Mouse (Mus musculus): ENCODE results near the gene Gabbr2. TPM values are rescaled to one million over a fixed set of nuclear protein-coding genes. Genes with fewer than 3 reads are reported as not detected.
A peak's percentile ranks its signal among the peaks of the same experiment; 100 is the strongest.
"Not testable (repeated sequence)": the region's sequence is repeated elsewhere in the genome, so short reads cannot be mapped to it uniquely, and the experiment has no call there.

Gene Gabbr2
- polyA plus RNA-seq, 1 experiment from 2014 or later, result 0.05 TPM

- Histone ChIP-seq H3K36me3 (no peaks in the 10 kb centered on the region), H3K9me3 (no peaks in the 10 kb centered on the region), H3K27me3 (peaks cover 18% of the 10 kb centered on the region), H3K4me3 (no peak overlapping the region), H3K4me1 (peaks cover under 1% of the 10 kb centered on the region; the same call in 1 of the 2 replicates), H3K27ac (no peak overlapping the region), H3K9ac (no peak overlapping the region), H3K4me2 (no peak overlapping the region)
- WGBS, result 69% methylated on average over 2 of the region's 2 CpGs
- no peak for ATAC-seq (ENCODE audit: insufficient number of reproducible peaks, low FRiP score, low TSS enrichment, low read depth)
These were observed 335.7 kb downstream of the Gabbr2 start for GRCm38 (mm10) chr4:46655956-46656355.

DNA sequence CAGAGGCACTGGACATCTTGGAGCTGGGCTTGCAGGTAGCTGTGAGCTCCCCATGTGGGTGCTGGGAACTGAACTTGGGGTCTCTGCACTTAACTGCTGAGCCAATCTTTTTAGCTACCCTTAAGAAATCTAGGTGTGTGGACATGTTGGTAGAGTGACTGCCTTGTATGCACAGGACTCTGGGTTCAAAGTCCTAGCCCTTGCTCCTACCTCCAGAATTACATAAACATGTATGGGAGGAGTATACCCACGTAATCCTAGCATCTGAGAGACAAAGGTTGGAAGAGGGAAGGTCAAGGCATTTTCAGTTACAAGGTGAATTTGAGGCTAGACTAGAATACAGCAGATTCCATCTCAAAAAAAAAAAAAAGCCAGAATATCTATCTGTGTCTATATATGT lies 336.4 kb downstream of the Gabbr2 start:
- Histone ChIP-seq H3K9ac (no peak overlapping the region), H3K4me1 (peaks cover 4% of the 10 kb centered on the region; the same call in 1 of the 2 replicates), H3K36me3 (no peaks in the 10 kb centered on the region), H3K27ac (no peak overlapping the region), H3K4me2 (no peak overlapping the region), H3K27me3 (peaks cover 20% of the 10 kb centered on the region), H3K4me3 (no peak overlapping the region), H3K9me3 (no peaks in the 10 kb centered on the region)
- ATAC-seq (ENCODE audit: insufficient number of reproducible peaks, low FRiP score, low TSS enrichment, low read depth), result no peak
- WGBS, result 49% methylated on average over 1 of the region's 1 CpGs

DNA sequence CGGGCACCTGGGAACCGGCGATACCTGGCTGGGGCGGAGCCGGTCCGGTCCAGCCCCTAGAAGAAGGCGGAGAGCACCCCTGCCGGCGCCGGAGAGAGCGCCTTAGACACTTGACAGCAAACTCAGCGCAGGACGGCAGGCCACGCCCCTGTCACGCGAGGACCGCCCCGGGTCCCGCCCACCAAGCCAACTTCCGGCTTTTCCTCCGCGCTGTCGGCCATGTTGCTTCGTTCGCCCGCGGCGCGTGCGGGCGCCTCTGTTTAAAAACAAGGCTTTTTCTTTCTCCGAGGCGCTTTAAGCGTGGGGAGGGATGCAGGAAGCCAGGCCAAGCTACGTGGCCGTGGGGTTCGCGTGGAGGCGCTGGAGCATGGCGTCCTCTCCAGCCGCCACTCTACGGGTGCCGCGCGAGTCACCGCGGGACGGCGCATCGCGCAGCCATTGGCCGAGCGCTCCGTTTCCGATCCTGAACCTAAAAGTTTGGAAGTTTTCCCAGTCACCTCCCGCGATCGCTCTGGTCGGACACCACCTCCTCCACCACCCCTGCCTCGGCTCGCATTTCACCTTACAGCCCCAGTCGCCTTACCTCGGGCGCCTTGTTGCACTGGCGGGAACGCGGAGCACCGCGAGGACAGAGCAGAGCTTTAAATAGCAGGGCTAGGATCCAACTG lies 341.5 kb downstream of the Gabbr2 start, which contains the start of gene Tbc1d2:
TSS of gene Tbc1d2 (minus strand) at position 124 of the 668 bp plus-strand sequence.
- under 1% methylated on average over 69 of the region's 69 CpGs for WGBS
- H3K4me2 ChIP-seq, result peak within 1 kb of the TSS; percentile 93
- H3K4me1 ChIP-seq, result peaks cover 8% of the 10 kb centered on the region
- no peaks in the 10 kb centered on the region for H3K9me3 ChIP-seq
- peak; percentile 91 for ATAC-seq (ENCODE audit: insufficient number of reproducible peaks, low FRiP score, low TSS enrichment, low read depth)
- H3K27me3 ChIP-seq, result peaks cover 32% of the 10 kb centered on the region
- H3K27ac ChIP-seq, result peak within 1 kb of the TSS; percentile 90
- H3K36me3 ChIP-seq, result no peaks in the 10 kb centered on the region
- peak within 1 kb of the TSS; percentile 73 for H3K4me3 ChIP-seq
- peak within 1 kb of the TSS; percentile 48 for H3K9ac ChIP-seq

DNA sequence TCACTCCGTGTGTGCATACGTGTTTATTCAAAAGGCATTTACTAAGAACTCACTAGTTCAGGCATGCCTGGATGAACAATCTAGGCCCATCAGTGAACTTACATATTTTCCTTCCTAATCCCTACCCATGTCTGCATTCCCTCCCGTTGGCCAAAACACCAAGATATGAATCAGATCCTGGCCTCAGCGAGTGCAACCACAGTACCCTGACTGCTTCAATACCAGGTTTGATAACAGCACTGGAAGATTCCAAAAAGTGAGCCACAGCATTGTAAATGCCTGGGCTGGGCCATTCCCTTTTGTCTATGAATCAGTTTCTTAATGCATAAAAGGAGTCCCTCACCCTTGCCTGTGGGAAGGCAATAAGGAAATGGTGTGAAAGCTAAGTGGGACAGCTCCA lies 342.5 kb downstream of the Gabbr2 start:
- H3K4me2 ChIP-seq, result peak overlapping the region; percentile 93
- H3K27ac ChIP-seq, result no peak overlapping the region
- peaks cover 8% of the 10 kb centered on the region for H3K4me1 ChIP-seq
- ATAC-seq (ENCODE audit: insufficient number of reproducible peaks, low FRiP score, low TSS enrichment, low read depth), result no peak
- WGBS, result 48% methylated on average over 4 of the region's 4 CpGs
- no peaks in the 10 kb centered on the region for H3K36me3 ChIP-seq
- no peaks in the 10 kb centered on the region for H3K9me3 ChIP-seq
- peaks cover 32% of the 10 kb centered on the region for H3K27me3 ChIP-seq
- H3K4me3 ChIP-seq, result peak overlapping the region; percentile 73
- no peak overlapping the region for H3K9ac ChIP-seq

GRCm38 (mm10) chr4:46643676-46644112 lies 348.0 kb downstream of the Gabbr2 start:
- ATAC-seq (ENCODE audit: insufficient number of reproducible peaks, low FRiP score, low TSS enrichment, low read depth), result no peak

DNA sequence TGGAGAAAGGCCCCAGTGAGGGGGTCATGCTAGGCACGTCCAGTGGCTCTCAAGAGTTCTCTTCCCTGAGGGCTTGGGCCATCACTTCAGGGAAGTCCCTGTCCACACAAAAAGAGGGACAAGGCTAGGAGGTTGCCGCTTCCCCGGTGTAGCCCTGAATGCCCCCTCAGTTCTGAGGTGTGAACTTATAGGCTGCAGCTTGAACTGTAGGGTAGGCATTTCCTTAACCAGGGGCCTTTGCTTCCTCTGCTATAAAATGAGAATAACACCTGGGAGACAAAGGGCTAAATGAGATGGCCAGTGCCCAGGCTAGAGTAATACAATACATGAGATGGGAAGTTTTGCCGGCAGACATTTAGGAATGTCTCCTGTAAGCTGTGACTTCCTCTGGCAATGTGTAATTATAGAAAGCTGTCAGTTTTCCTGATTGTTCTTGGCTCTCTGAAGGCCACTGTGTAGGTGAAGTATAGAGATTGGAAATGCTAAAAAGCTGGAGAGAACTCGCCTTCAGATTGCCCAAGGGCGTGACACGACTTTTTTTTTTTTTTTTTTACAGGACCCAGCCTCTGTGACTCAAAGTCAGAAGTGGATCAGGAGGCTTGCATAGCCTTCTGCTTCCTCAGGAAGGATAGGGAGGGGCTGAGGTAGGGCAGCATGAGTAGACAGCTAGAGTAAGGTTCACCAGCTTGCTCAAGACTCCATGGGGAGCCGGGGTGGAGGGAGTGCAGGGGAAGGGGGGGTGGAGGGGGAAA lies 348.6 kb downstream of the Gabbr2 start:
- no peak overlapping the region for H3K4me2 ChIP-seq
- 0 out of 2 replicates have a peak, but pooled peaks cover 3% of the 10 kb centered on the region for H3K4me1 ChIP-seq
- H3K27ac ChIP-seq, result peak overlapping the region; percentile 54
- no peaks in the 10 kb centered on the region for H3K36me3 ChIP-seq
- H3K4me3 ChIP-seq, result no peak overlapping the region
- ATAC-seq (ENCODE audit: insufficient number of reproducible peaks, low FRiP score, low TSS enrichment, low read depth), result peak; percentile 31
- no peaks in the 10 kb centered on the region for H3K9me3 ChIP-seq
- H3K27me3 ChIP-seq, result peaks cover 2% of the 10 kb centered on the region; the same call in 1 of the 2 replicates
- H3K9ac ChIP-seq, result no peak overlapping the region
- WGBS, result 58% methylated on average over 8 of the region's 8 CpGs

More at GRCm38 (mm10) chr4:46643676-46644112, 348.0 kb downstream of the Gabbr2 start:
- Histone ChIP-seq H3K27ac (peak overlapping the region; percentile 54), H3K36me3 (no peaks in the 10 kb centered on the region), H3K4me1 (0 out of 2 replicates have a peak, but pooled peaks cover 3% of the 10 kb centered on the region), H3K4me2 (no peak overlapping the region), H3K9ac (no peak overlapping the region), H3K4me3 (no peak overlapping the region), H3K27me3 (peaks cover 5% of the 10 kb centered on the region), H3K9me3 (no peaks in the 10 kb centered on the region)
- WGBS, result 81% methylated on average over 8 of the region's 8 CpGs

DNA sequence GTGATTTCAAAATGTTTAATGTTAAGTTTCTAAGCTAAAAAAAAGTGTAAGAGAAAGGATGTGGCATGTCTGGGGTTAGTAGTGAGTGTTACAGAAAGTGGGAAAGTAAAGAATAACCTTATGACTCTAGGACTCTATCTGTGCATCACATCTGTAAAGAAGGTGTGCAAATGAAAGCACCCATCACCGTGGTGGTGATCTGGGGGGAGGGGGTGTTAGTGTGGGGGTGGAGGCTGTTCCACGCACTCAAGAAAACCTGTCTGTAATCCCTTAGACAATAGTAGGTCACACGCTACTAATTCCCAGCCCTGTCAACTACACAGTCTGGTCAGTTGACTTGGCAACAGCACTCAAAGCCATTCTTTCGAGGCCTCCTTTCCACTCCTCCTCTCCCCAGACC lies 350.4 kb downstream of the Gabbr2 start:
- Histone ChIP-seq H3K9me3 (no peaks in the 10 kb centered on the region), H3K9ac (no peak overlapping the region), H3K27me3 (no peaks in the 10 kb centered on the region), H3K27ac (no peak overlapping the region), H3K4me1 (0 out of 2 replicates have a peak, but pooled peaks cover 3% of the 10 kb centered on the region), H3K36me3 (no peaks in the 10 kb centered on the region), H3K4me2 (no peak overlapping the region), H3K4me3 (no peak overlapping the region)
- 74% methylated on average over 4 of the region's 4 CpGs for WGBS
- ATAC-seq (ENCODE audit: insufficient number of reproducible peaks, low FRiP score, low TSS enrichment, low read depth), result no peak

GRCm38 (mm10) chr4:46639866-46640265 lies 351.8 kb downstream of the Gabbr2 start:
- Histone ChIP-seq H3K27ac (no peak overlapping the region), H3K36me3 (no peaks in the 10 kb centered on the region), H3K4me3 (no peak overlapping the region), H3K9ac (no peak overlapping the region), H3K9me3 (no peaks in the 10 kb centered on the region), H3K4me2 (no peak overlapping the region), H3K27me3 (no peaks in the 10 kb centered on the region), H3K4me1 (0 out of 2 replicates have a peak, but pooled peaks cover 3% of the 10 kb centered on the region)
- 64% methylated on average over 8 of the region's 8 CpGs for WGBS
- no peak for ATAC-seq (ENCODE audit: insufficient number of reproducible peaks, low FRiP score, low TSS enrichment, low read depth)

GRCm38 (mm10) chr4:46637250-46637649 lies 354.4 kb downstream of the Gabbr2 start:
- H3K4me1 ChIP-seq; H3K36me3 ChIP-seq; H3K4me3 ChIP-seq; H3K27ac ChIP-seq; H3K4me2 ChIP-seq; H3K9me3 ChIP-seq; H3K27me3 ChIP-seq; H3K9ac ChIP-seq; ATAC-seq (ENCODE audit: insufficient number of reproducible peaks, low FRiP score, low TSS enrichment, low read depth): not testable (repeated sequence)
- WGBS, result 89% methylated on average over 10 of the region's 10 CpGs

DNA sequence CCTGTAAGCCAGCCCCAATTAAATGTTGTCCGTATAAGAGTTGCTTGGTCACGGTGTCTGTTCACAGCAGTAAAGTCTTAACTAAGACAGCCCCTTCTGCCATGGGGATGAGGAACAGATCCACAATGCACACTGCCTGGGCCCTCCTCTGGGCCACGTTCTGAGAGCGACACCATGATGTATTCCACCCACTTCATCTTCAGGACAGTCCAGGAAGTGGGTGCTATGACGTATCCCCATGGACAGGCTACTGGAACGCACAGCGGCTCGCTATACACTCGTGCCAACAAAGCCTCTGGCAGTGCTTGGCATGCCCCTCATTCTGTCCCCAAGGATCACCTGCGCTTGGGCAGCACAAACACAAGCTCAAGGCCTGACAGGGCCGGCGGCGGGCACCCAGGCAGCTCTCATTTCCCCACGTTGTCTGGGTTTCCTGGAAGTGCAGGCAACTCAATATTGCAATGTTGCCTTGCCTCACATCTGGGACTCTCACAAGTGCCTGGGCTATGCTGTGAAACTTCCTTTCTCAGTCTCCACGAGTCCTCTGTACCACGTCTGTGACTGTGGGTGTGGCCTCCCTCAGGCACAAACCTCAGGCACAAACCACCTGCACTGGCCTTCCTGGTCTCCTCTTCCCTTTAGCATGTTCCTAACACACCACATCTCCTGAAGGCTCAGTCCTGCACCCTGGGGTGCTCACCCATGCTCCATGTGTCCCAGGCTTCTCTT lies 355.8 kb downstream of the Gabbr2 start:
- Histone ChIP-seq H3K4me2 (no peak overlapping the region), H3K27me3 (no peaks in the 10 kb centered on the region), H3K4me3 (no peak overlapping the region), H3K36me3 (no peaks in the 10 kb centered on the region), H3K9me3 (no peaks in the 10 kb centered on the region), H3K4me1 (no peaks in the 10 kb centered on the region), H3K27ac (no peak overlapping the region), H3K9ac (no peak overlapping the region)
- WGBS, result 80% methylated on average over 16 of the region's 16 CpGs
- ATAC-seq (ENCODE audit: insufficient number of reproducible peaks, low FRiP score, low TSS enrichment, low read depth), result peak; percentile 30; the same call in 1 of the 2 replicates

- Histone ChIP-seq H3K27me3 (no peaks in the 10 kb centered on the region), H3K36me3 (no peaks in the 10 kb centered on the region), H3K27ac (no peak overlapping the region), H3K4me2 (no peak overlapping the region), H3K4me3 (no peak overlapping the region), H3K9ac (no peak overlapping the region), H3K9me3 (no peaks in the 10 kb centered on the region), H3K4me1 (0 out of 2 replicates have a peak, but pooled peaks cover 2% of the 10 kb centered on the region)
- 64% methylated on average over 6 of the region's 6 CpGs for WGBS
- no peak for ATAC-seq (ENCODE audit: insufficient number of reproducible peaks, low FRiP score, low TSS enrichment, low read depth)
These were observed 356.8 kb downstream of the Gabbr2 start for GRCm38 (mm10) chr4:46634881-46635280.
